Mouse (Mus musculus) gastrocnemius, postnatal 36 days (tissue): ENCODE data around the gene Syne4. TPM values are rescaled to one million over a fixed set of nuclear protein-coding genes. Genes with fewer than 3 reads are reported as not detected.

ENCODE experiments used
- DNase-seq, 2 experiments: peaks; one replicate each; pipeline ENCODE4 v3.0.0; 2022
- intact Hi-C: fragments of 180-260 bp; cut with DNase I; formaldehyde crosslinking; loops from one replicate; pipeline ENCODE4 v1.15.1; 2025
- long read RNA-seq, 2 experiments: library from polyadenylated mRNA; stranded (forward); transcript quantifications; one replicate each; pipeline ENCODE4 v2.0.0; 2021
- total RNA-seq, 2 experiments: library from RNA; stranded (reverse); gene quantifications; 2 replicates each; pipeline ENCODE4 v1.2.3; 2021

Syne4 gene
- 1 to 10 TPM in 1 of 2 experiments, not detected in 1; 1.9 TPM for total RNA-seq
- long read RNA-seq, experiment 1, result 0 reads
- long read RNA-seq, experiment 2, result 0 reads

DNA sequence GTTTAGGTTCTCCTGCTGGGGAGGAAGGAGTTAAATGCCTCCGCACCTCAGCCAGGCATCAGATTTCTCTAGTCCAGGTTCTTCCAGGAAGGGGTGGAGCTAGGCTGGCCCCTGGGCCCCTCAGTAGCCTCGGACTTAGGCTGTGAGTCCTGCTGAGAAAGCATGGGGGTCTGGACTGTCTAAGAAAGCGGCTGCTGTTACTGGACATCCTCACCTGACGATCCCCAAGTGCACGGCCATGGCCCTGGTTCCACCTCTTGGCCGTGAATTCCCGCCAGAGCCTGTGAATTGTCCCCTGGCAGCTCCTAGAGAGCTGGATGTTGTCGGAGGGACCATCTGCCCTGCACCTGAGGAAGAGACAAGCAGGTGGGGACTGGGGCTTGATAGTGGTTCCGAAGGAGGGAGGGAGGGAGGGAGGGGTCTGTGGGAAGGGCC is at the start of gene Syne4:
Gene Syne4 (plus strand): TSS at position 87 of the 435 bp plus-strand sequence.
- intact Hi-C loops, result no loop called here
- no peak for DNase-seq

DNA sequence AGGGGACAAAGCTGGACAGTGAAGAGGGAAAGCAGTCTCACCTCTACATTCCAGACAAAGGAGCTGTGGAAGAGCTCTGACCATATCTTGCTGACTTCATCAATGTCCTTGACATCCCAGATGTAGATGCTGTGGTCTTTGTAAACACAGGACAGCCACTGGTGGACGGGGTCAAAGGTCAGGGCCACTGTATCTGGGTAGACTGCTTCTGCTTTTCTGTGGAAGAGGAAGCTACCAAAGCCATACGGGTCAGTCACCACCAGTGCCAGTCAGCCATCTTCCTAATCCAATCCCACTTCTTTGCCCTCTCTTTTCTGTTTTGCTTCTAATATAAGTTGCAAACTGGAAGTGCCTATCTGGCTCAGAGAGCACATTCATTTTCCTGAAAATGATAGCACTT is 49.6 kb upstream of the Syne4 start:
- intact Hi-C loops, result no loop called here
- no peak for DNase-seq

DNA sequence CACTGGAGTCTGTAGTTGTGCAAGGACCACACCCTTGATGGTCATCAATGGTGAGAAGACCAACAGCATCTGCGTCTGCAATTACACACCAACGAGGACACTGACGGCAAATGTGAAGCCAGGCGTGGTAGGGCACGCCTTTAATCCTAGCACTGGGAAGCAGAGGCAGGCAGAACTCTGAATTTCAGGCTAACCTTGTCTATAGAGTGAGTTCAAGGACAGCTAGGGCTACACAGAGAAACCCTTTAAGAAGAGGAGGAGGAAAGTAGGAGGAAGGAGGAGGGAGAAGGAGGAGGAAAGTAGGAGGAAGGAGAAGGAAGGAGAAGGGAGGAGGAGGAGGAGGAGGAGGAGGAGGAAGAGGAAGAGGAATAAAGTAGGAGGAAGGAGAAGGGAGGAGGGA is 49.1 kb upstream of the Syne4 start:
- DNase-seq, result no peak
- intact Hi-C loops, result no loop called here

DNA sequence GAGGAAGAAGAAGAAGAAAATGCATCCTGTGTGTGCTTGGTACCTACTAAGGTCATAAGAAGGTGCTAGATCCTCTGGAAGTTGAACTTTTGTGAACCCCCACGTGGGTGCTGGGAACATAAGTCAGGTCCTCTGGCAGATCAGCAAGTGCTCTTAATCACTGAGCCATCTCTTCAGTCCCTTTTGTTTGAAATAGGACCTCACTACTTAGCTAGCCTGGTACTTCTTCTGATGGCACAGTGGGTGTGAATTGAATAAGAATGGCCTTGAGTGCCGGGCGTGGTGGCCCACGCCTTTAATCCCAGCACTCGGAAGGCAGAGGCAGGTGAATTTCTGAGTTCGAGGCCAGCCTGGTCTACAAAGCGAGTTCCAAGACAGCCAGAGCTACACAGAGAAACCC is 48.7 kb upstream of the Syne4 start:
- intact Hi-C loops, result no loop called here
- DNase-seq, result no peak

DNA sequence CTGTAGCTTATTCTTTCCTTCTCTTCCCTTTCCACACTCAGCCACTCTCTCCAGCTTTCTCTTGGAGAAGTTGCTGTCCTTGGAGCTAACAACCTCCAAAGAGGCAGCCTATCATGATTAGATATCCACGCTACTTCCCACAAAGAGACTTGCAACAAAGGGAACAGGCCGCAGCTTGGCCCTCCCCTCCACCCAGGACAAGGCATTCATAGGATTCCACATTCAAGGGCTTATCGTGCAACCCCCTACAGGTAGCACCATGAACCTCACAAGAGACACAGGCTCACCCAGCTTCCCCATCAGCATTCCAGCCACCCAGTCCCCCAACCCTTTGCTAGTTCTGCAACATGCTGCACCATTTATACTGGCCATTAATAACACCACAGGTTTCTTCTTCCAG is 47.8 kb upstream of the Syne4 start:
- intact Hi-C loops, result no loop called here

DNA sequence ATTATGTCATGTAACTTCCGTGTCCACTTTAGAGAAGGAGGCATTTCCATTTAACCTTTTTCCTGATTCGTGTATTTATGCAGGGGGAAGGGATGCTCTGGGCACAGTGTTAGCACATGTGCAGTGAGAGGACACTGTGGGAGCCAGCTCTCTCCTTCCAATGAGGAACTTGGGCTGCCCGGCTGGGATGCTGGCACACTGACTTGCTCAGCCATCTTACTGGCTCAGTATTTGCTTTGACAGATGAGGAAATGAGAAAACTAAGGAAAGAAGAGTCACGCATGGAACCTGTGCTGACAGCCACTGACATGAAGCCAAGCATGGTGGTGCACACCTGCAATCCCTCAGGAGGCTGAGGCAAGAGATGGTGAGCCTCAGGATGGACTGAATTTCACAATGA is 45.0 kb upstream of the Syne4 start:
- intact Hi-C loops, result no loop called here
- no peak for DNase-seq

More for the DNA sequence above, 47.8 kb upstream of the Syne4 start:
- no peak for DNase-seq

DNA sequence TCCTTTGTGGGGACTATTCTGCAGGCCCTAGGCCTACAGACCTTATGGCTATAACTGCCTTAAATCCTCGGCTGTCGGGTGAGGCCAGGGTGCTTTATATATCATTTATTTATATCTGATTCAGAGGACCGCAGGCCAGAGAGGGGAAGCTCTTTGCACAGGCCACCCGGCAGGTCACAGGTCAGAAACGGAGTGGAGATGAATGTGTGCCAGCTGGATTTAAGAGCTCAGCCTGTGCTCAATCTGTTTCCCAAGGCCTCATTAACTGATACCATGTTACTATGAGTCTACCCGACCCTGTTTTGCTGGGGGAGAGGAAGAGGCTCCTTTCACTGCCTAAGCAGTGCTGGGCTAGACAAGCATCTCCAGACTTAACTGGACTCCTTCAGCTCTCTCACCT is 40.2 kb upstream of the Syne4 start:
- intact Hi-C loops, result no loop called here
- no peak for DNase-seq

DNA sequence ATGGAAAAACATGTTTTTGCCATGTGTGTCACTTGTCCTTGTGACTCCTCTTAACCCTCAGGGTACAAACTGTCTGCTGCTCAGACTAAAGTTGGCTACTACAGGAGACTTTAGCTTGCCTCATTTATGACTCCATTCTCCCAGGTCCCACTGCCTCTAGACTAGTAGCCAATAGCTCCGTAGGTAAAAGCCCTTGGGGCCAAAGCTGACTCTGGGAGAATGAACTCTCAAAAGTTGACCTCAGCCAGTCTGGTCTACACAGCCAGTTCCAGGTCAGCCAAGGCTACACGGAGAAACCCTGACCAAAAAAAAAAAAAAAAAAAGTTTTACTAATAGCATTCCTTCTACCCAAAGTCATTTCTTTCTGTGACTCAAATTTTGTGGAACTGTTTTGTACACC is 35.7 kb upstream of the Syne4 start:
- no peak for DNase-seq
- intact Hi-C loops, result loop anchor here (2.0 kb wide), 1 partner anchor 46 kb away; the partner anchor contains the start of gene Tbcb

DNA sequence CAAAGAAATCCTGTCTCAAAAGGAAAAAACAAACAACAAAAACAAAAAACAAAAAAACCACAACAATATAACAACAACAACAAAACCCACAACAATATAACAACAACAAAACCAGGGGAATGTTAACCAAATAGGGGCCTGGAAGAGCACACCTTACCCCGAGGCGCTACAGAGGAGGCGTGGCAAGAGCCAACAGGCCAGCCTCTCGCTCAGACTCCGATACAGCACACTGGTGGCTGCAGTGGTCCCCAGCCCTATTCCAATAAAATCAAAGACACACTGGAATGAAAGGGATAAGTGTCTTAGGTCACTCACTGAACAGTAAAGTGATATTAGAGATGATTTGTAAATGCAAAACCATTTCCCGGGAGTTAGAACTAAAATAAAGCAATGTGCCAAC is 35.1 kb upstream of the Syne4 start:
- intact Hi-C loops, result loop anchor here (2.0 kb wide), 1 partner anchor 47 kb away; the partner anchor contains the start of gene Tbcb

DNA sequence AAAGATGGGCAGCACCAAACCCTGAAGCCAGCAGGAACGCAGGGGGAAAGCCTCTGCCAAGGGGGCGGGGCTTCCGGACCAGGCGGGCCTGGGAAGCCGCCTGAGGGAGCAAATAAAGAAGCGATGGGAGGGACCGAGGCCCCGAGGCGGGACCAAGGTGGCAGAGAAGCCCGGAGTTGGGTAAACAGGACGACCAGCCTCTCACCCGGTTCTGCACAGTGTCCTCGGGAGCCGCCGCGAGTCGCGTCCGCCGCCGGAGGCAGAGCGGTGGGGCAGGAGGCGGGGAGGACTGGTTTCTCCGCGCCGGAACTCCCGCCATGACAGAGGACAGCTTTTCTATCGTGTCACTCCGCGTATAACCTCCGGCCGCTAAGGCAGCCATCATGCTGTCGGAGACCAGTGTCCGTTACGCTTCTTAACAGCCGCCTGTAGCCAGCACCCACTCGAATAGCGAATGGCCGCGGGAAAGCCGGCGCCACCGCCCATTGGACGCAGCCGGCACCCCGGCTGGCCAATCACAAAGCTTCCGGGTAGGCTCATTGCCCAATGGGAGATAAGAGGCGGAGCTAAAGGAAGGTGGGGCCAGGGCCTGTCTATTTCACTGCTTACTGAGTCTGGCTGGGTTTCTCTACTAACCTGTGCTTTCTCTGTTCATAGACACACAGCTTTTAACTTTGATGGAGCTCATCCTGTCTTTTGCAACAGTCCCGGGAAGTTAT is 34.5 kb upstream of the Syne4 start, which contains the start of the genes Thap8 and Wdr62:
Gene Thap8 (plus strand): TSS at position 144 of the 719 bp plus-strand sequence.
Gene Wdr62 (minus strand): TSS at position 469 of the 719 bp plus-strand sequence.
- DNase-seq, result peak; percentile 85 to 86
- intact Hi-C loops, result loop anchor here (2.0 kb wide), 1 partner anchor 47 kb away; the partner anchor contains the start of gene Tbcb

More for the DNA sequence above, 35.1 kb upstream of the Syne4 start:
- no peak for DNase-seq

DNA sequence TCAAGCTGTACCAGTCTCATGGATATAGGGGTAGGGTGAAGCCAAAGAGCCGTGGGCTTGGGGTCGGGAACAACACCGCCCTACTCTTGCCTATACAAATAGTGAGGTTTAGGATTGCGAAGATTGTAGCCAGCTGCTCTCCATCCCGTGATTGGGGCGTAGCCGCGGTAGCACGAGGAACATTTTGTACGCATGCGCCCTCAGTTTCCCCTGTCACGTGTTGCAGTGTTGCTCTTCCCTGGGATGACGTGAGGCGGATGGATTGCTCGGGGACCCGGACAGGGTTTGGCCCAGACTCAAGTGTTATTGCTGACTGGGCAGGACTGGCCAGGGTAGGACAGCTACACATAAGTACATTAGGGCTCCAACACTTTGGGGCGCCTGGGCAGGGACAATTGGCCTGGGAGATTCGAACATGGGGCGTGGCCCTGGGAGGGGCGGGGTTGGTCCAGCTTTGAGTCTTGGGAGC is 33.9 kb upstream of the Syne4 start:
- intact Hi-C loops, result no loop called here
- peak; percentile 77 to 83 for DNase-seq

DNA sequence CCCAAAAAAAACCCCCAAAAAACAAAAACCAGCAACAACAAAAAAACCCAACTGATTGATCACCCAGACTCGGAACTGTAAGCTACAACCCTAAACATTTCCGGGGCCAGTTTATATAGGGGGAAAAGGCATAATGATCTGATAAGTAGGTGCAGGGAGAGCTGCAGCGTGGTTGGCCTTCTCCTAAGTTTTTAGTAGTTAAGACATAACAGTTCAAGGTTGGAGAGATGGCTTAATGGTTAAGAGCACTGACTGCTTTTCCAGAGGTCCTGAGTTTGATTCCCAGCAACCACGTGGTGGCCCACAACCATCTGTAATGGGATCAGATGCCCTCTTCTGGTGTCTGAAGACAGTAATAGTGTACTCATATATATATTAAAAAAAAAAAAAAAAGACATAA is 33.1 kb upstream of the Syne4 start:
- no peak for DNase-seq
- intact Hi-C loops, result no loop called here

DNA sequence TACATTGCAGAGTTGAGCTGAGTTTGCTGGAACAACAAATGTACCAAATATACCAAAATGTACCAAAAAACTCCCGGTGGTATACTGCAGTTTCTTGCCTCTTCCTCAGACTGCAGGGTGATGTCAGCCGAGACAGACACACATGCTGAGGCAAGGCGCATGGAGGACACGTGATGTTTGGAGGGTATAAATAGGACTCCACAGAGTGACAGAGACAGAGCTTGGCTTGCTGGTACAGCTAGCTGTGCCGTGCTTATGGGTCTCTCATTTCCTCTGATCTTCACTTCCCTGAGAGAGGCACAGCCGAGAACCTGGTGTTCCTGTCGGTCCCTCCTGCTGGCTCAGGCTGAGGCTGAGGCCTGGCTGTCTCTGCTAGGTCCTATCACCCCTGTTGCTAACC is 31.9 kb upstream of the Syne4 start:
- intact Hi-C loops, result no loop called here
- DNase-seq, result no peak

DNA sequence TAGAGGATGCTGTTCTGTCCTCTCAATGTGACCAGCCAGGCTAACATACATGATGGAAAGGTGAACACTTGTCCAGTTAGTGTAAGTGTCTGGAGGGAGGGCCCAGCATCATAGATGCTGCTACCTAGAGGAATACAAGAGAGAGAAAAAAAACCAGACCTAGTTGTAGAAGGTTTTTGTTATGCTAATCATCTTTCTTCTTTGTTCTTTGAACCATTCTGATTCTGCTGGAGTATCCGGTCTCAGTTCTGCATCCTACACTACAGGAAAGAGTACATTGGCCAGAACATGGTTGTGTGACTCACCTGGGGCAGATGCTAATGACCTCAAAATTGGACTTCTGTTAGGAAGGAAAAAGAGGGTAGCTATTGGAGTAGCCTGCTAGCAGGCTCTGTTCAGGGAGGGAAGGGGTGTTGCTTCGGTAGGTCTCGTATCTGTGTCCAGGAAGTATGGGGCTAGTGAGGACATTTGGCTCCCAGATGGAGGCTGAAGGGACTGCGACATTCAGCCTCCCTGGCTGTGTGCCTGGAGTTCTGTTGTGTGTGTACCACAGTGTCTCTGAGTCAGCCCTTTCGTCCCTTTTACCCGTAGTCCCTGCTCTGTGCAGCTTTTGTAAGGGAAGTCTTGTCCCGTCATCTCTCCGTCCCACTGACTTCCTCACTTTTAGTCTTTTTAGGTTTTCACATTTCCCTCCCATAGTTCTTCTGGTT is 27.8 kb upstream of the Syne4 start:
- DNase-seq, result no peak
- intact Hi-C loops, result no loop called here

DNA sequence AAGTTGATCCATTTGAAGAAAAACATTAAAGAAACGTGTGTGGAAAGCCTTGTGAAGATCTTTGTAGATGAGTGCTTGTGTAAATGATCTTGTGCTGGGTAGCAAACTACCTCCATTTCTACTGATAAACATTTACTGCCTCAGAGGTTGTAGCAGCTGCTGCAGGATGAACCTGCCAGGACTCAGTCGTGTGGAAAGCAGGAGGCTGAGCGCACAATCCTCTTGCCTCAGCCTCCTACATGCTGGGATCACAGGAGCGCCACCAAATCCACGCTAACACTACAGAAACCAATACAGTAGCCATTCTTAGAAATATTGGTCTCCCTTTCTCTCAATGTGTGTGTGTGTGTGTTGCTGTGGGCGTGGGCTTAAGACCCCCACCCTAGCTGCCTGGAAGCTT is 26.6 kb upstream of the Syne4 start:
- DNase-seq, result no peak
- intact Hi-C loops, result no loop called here

DNA sequence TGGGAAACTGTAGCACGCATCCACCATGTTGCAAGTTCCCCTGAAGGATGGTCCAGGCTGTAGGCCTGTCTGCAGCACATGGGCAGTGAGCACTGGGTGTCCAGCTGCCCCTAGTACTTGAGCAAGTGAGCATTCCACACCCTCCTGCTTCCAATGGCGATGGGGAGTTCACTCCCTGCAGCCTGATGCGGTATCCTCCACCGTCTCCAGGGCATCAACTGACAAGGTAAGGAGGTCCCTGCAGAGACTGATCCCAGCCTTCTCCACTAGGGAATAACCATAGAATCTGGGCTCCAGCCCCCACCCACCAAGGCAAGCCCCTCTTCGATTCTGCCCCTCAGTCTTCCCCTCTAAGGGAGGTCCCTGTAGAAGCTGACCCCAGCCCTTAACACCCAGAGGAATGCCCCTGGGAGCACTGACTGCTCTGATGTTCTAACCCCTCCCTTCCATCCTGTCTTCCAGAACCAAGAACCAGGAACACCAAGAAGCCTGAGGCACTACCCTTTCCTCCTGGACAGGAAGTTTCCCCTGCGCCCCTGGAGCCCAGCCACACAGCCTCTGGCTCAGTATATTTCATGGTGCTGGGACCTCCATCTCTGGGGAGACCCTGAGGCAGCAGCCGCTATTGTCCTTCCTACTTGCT is 25.4 kb upstream of the Syne4 start:
- no peak for DNase-seq
- intact Hi-C loops, result no loop called here

DNA sequence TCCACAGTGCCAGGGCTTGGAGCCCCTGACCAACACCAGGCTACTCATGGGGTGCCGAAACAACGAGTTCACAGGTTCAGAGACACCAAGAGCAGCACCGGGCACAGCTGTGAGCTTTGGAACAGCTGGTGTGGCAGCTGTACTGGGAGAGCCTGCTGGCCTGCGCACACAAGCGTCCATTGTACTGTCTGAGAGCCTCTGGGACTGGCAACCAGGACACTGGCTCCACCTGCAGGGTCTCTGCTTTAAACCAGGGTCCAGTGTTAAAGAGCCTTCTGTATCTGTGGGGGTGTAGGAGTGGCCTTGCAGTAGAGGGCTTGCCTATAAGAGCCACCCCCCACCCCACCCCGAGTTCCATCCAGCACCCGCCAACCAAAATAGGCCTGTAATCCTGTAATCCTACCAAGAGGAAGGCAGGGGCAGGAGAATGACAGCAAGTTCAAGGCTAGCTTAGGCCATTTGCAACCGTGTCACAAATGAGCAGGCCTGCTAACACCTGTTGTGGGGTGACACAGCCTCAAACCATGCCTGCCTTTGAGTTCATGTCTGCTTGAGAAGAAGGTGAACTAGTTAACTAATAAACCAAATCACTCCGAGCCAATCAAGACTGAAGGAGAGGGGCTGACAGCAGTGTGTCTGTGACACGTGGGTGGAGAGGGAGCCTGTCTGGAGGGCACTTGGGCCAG is 24.8 kb upstream of the Syne4 start:
- intact Hi-C loops, result no loop called here
- DNase-seq, result no peak

DNA sequence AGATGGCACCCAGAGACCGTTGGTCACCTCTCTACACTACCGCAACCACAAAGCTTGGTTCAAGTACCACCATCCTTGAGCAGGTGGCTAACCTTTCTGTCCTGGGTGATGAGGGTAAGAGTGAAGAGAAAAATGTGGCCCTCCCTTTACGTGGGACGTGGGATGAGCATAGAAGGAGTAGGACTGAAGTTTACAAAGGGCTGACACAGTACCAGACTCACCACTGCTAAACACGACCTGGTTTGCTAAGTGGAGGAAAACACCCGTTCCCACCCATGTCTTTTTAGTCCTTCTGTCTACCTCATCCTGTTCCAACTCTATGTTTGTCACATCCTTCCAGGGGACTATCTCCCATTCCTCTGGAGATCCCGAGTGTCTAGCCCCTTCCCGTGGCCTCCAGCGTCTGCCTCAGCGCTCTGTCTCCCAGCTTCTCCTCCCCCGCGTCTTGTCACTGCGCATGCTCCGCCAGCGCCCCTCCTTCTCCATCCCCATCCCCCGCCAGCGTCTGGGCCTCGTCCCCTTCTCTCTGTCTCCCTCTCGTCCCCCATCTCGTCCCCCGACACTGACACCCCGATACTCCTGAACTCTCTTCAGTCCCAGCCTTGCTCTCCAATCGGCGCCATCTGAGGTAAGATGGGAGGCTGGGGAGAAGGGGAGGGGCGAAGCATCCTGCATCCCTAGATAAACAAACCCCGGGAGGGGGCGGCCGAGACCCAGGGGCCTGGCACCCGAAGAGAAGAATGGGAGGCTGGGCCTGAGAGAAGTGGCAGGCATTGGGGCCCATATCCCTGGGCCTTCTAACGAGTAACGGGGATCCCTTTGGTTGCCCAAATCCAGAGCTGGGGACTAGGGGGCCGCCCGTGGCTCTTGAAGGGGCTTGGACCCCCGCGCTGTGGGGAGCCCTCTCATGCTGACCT is 23.1 kb upstream of the Syne4 start, which contains the start of gene Clip3:
Gene Clip3 (plus strand): TSS at position 514 of the 917 bp plus-strand sequence.
- DNase-seq, result peak; percentile 62 to 65
- intact Hi-C loops, result no loop called here

DNA sequence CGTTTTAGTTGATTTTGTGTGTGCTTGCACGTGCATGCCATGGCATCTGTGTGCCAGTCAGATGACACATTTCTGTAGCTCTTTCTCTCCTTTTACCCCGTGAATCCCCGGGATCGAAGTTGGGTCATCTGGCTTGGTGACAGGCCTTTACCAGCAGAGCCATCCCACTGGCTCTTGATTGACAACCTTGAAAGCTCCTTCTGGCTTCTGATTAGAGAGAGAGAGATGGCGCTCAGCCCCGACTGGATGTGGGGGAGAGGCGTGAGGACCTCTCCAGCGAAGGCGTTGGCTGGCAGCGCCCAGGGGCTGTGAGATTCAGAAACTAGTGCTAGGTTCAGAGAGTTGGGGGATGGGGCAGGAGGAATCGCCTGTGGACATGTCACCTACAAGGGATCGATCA is 20.8 kb upstream of the Syne4 start:
- DNase-seq, result no peak
- intact Hi-C loops, result no loop called here
